Mouse (Mus musculus): ENCODE measurements around the gene Macrod2. TPM values are rescaled to one million over a fixed set of nuclear protein-coding genes. Genes with fewer than 3 reads are reported as not detected.

Gene Macrod2
- polyA plus RNA-seq, 1 experiment from 2014 or later = 19.9 TPM

- Histone ChIP-seq H3K4me3 (ENCODE audit: low read depth, low read length) (no peak overlapping the region), H3K27me3 (replicated peaks; ENCODE audit: control insufficient read depth, insufficient read depth, low read length) (no peaks in the 10 kb centered on the region), H3K9ac (ENCODE audit: low read depth, low read length) (no peak overlapping the region), H3K27ac (ENCODE audit: low read depth, low read length) (no peak overlapping the region), H3K36me3 (ENCODE audit: control insufficient read depth, insufficient read depth, low read length) (no peaks in the 10 kb centered on the region), H3K9me3 (ENCODE audit: control insufficient read depth, low read length) (no peaks in the 10 kb centered on the region), H3K4me1 (replicated peaks; ENCODE audit: control insufficient read depth, insufficient read depth, low read length) (no peaks in the 10 kb centered on the region), H3K4me2 (no peak overlapping the region)
- DNase-seq (ENCODE audit: low spot score) (no peak), ATAC-seq (replicated peaks; ENCODE audit: low FRiP score) (no peak)
- WGBS = 63% methylated on average over 3 of the region's 3 CpGs
Observed at GRCm38 (mm10) chr2:140698585-140698984, 303.5 kb downstream of the Macrod2 start.

- H3K4me2 ChIP-seq = no peak overlapping the region
- ATAC-seq (replicated peaks; ENCODE audit: low FRiP score) = no peak
- H3K4me1 ChIP-seq (replicated peaks; ENCODE audit: control insufficient read depth, insufficient read depth, low read length) = no peaks in the 10 kb centered on the region
- DNase-seq (ENCODE audit: low spot score) = no peak
- 64% methylated on average over 4 of the region's 4 CpGs for WGBS
- no peak overlapping the region for H3K9ac ChIP-seq (ENCODE audit: low read depth, low read length)
- no peaks in the 10 kb centered on the region for H3K36me3 ChIP-seq (ENCODE audit: control insufficient read depth, insufficient read depth, low read length)
- no peaks in the 10 kb centered on the region for H3K9me3 ChIP-seq (ENCODE audit: control insufficient read depth, low read length)
- no peaks in the 10 kb centered on the region for H3K27me3 ChIP-seq (replicated peaks; ENCODE audit: control insufficient read depth, insufficient read depth, low read length)
- no peak overlapping the region for H3K27ac ChIP-seq (ENCODE audit: low read depth, low read length)
- no peak overlapping the region for H3K4me3 ChIP-seq (ENCODE audit: low read depth, low read length)
Observed at GRCm38 (mm10) chr2:140703377-140703776, 308.3 kb downstream of the Macrod2 start.

- ATAC-seq (replicated peaks; ENCODE audit: low FRiP score) = no peak
- no peak overlapping the region for H3K4me3 ChIP-seq (ENCODE audit: low read depth, low read length)
- no peak for DNase-seq (ENCODE audit: low spot score)
- no peaks in the 10 kb centered on the region for H3K9me3 ChIP-seq (ENCODE audit: control insufficient read depth, low read length)
- no peaks in the 10 kb centered on the region for H3K27me3 ChIP-seq (replicated peaks; ENCODE audit: control insufficient read depth, insufficient read depth, low read length)
- 43% methylated on average over 3 of the region's 3 CpGs for WGBS
- no peaks in the 10 kb centered on the region for H3K4me1 ChIP-seq (replicated peaks; ENCODE audit: control insufficient read depth, insufficient read depth, low read length)
- H3K4me2 ChIP-seq = no peak overlapping the region
- H3K9ac ChIP-seq (ENCODE audit: low read depth, low read length) = no peak overlapping the region
- no peaks in the 10 kb centered on the region for H3K36me3 ChIP-seq (ENCODE audit: control insufficient read depth, insufficient read depth, low read length)
- H3K27ac ChIP-seq (ENCODE audit: low read depth, low read length) = no peak overlapping the region
Observed at GRCm38 (mm10) chr2:140704146-140704545, 309.0 kb downstream of the Macrod2 start.

- Histone ChIP-seq H3K4me2 (no peak overlapping the region), H3K9ac (ENCODE audit: low read depth, low read length) (no peak overlapping the region), H3K4me3 (ENCODE audit: low read depth, low read length) (no peak overlapping the region), H3K4me1 (replicated peaks; ENCODE audit: control insufficient read depth, insufficient read depth, low read length) (no peaks in the 10 kb centered on the region), H3K27ac (ENCODE audit: low read depth, low read length) (no peak overlapping the region), H3K36me3 (ENCODE audit: control insufficient read depth, insufficient read depth, low read length) (no peaks in the 10 kb centered on the region), H3K9me3 (ENCODE audit: control insufficient read depth, low read length) (no peaks in the 10 kb centered on the region), H3K27me3 (replicated peaks; ENCODE audit: control insufficient read depth, insufficient read depth, low read length) (no peaks in the 10 kb centered on the region)
- DNase-seq (ENCODE audit: low spot score) (no peak), ATAC-seq (replicated peaks; ENCODE audit: low FRiP score) (no peak)
- 33% methylated on average over 2 of the region's 2 CpGs for WGBS
Observed at GRCm38 (mm10) chr2:140705278-140705677, 310.2 kb downstream of the Macrod2 start.

- whole genome bisulfite sequencing = 59% methylated on average over 5 of the region's 5 CpGs
- no peaks in the 10 kb centered on the region for H3K4me1 ChIP-seq (replicated peaks; ENCODE audit: control insufficient read depth, insufficient read depth, low read length)
- H3K27me3 ChIP-seq (replicated peaks; ENCODE audit: control insufficient read depth, insufficient read depth, low read length) = no peaks in the 10 kb centered on the region
- H3K9me3 ChIP-seq (ENCODE audit: control insufficient read depth, low read length) = no peaks in the 10 kb centered on the region
- ATAC-seq (replicated peaks; ENCODE audit: low FRiP score) = no peak
- H3K4me3 ChIP-seq (ENCODE audit: low read depth, low read length) = no peak overlapping the region
- no peak overlapping the region for H3K4me2 ChIP-seq
- H3K27ac ChIP-seq (ENCODE audit: low read depth, low read length) = no peak overlapping the region
- H3K9ac ChIP-seq (ENCODE audit: low read depth, low read length) = no peak overlapping the region
- H3K36me3 ChIP-seq (ENCODE audit: control insufficient read depth, insufficient read depth, low read length) = no peaks in the 10 kb centered on the region
- DNase-seq (ENCODE audit: low spot score) = no peak
Observed at GRCm38 (mm10) chr2:140707550-140707949, 312.4 kb downstream of the Macrod2 start.

- Histone ChIP-seq H3K4me1 (replicated peaks; ENCODE audit: control insufficient read depth, insufficient read depth, low read length) (no peaks in the 10 kb centered on the region), H3K36me3 (ENCODE audit: control insufficient read depth, insufficient read depth, low read length) (no peaks in the 10 kb centered on the region), H3K27ac (ENCODE audit: low read depth, low read length) (no peak overlapping the region), H3K27me3 (replicated peaks; ENCODE audit: control insufficient read depth, insufficient read depth, low read length) (no peaks in the 10 kb centered on the region), H3K4me3 (ENCODE audit: low read depth, low read length) (no peak overlapping the region), H3K4me2 (no peak overlapping the region), H3K9ac (ENCODE audit: low read depth, low read length) (no peak overlapping the region), H3K9me3 (ENCODE audit: control insufficient read depth, low read length) (no peaks in the 10 kb centered on the region)
- WGBS = 69% methylated on average over 4 of the region's 4 CpGs
- no peak for ATAC-seq (replicated peaks; ENCODE audit: low FRiP score)
- no peak for DNase-seq (ENCODE audit: low spot score)
Observed at GRCm38 (mm10) chr2:140715822-140716221, 320.7 kb downstream of the Macrod2 start.

- WGBS = 67% methylated on average over 9 of the region's 9 CpGs
- H3K27me3 ChIP-seq (replicated peaks; ENCODE audit: control insufficient read depth, insufficient read depth, low read length) = no peaks in the 10 kb centered on the region
- H3K9ac ChIP-seq (ENCODE audit: low read depth, low read length) = no peak overlapping the region
- H3K4me3 ChIP-seq (ENCODE audit: low read depth, low read length) = no peak overlapping the region
- no peak overlapping the region for H3K4me2 ChIP-seq
- no peak for DNase-seq (ENCODE audit: low spot score)
- H3K9me3 ChIP-seq (ENCODE audit: control insufficient read depth, low read length) = no peaks in the 10 kb centered on the region
- no peaks in the 10 kb centered on the region for H3K4me1 ChIP-seq (replicated peaks; ENCODE audit: control insufficient read depth, insufficient read depth, low read length)
- H3K27ac ChIP-seq (ENCODE audit: low read depth, low read length) = no peak overlapping the region
- no peaks in the 10 kb centered on the region for H3K36me3 ChIP-seq (ENCODE audit: control insufficient read depth, insufficient read depth, low read length)
- ATAC-seq (replicated peaks; ENCODE audit: low FRiP score) = no peak
Observed at GRCm38 (mm10) chr2:140717407-140717806, 322.3 kb downstream of the Macrod2 start.

- no peaks in the 10 kb centered on the region for H3K27me3 ChIP-seq (replicated peaks; ENCODE audit: control insufficient read depth, insufficient read depth, low read length)
- no peak for DNase-seq (ENCODE audit: low spot score)
- no peaks in the 10 kb centered on the region for H3K36me3 ChIP-seq (ENCODE audit: control insufficient read depth, insufficient read depth, low read length)
- 48% methylated on average over 6 of the region's 6 CpGs for WGBS
- H3K9me3 ChIP-seq (ENCODE audit: control insufficient read depth, low read length) = no peaks in the 10 kb centered on the region
- ATAC-seq (replicated peaks; ENCODE audit: low FRiP score) = no peak
- no peak overlapping the region for H3K9ac ChIP-seq (ENCODE audit: low read depth, low read length)
- H3K4me1 ChIP-seq (replicated peaks; ENCODE audit: control insufficient read depth, insufficient read depth, low read length) = no peaks in the 10 kb centered on the region
- no peak overlapping the region for H3K4me2 ChIP-seq
- no peak overlapping the region for H3K4me3 ChIP-seq (ENCODE audit: low read depth, low read length)
- H3K27ac ChIP-seq (ENCODE audit: low read depth, low read length) = no peak overlapping the region
Observed at GRCm38 (mm10) chr2:140732616-140733183, 337.6 kb downstream of the Macrod2 start.

- Histone ChIP-seq H3K27ac (ENCODE audit: low read depth, low read length) (no peak overlapping the region), H3K9me3 (ENCODE audit: control insufficient read depth, low read length) (no peaks in the 10 kb centered on the region), H3K27me3 (replicated peaks; ENCODE audit: control insufficient read depth, insufficient read depth, low read length) (no peaks in the 10 kb centered on the region), H3K9ac (ENCODE audit: low read depth, low read length) (no peak overlapping the region), H3K4me3 (ENCODE audit: low read depth, low read length) (no peak overlapping the region), H3K4me1 (replicated peaks; ENCODE audit: control insufficient read depth, insufficient read depth, low read length) (no peaks in the 10 kb centered on the region), H3K36me3 (ENCODE audit: control insufficient read depth, insufficient read depth, low read length) (no peaks in the 10 kb centered on the region), H3K4me2 (no peak overlapping the region)
- no peak for ATAC-seq (replicated peaks; ENCODE audit: low FRiP score)
- DNase-seq (ENCODE audit: low spot score) = no peak
- WGBS = 80% methylated on average over 5 of the region's 5 CpGs
Observed at GRCm38 (mm10) chr2:140740511-140740910, 345.4 kb downstream of the Macrod2 start.
